In the genomic region with DNA sequence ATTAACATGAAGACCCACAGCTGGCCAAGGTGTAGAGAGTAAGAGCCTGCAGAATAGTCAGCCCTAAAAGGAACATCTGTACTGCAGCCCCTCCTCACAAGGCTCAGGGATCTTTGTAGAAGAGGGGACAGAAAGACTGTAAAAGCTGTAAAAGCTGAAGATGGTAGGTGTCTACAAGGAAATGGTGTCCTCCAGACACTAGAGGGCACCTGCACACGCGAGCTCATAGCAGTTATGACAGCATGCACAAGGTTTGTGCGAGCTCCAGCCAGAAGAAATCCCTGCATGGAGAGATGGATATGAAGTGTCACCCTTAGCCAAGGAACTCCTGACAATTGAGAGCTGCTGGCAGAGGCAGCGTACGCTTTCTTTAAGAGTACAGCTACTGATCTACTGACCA, we compare ENCODE assay signal across 11 mouse cellular contexts. TPM values are rescaled to one million over a fixed set of nuclear protein-coding genes. Genes with fewer than 3 reads are reported as not detected.
DNase-seq lines count a peak whose midpoint lies in the region; ATAC-seq and TF ChIP-seq lines count a peak whose summit lies in the region.
"Had no signal": no experiment of that assay in that cellular context is flagged by ENCODE, and none has a peak within 500 bp of the region (broad histone marks: within the 10 kb centered on the region; RNA-seq: fewer than 3 reads in every experiment).

No protein-coding gene starts in this region.

- H3K27ac ChIP-seq in forebrain, postnatal 0 days (ENCODE audit: low read depth, low read length): no peak overlapping the region
- H3K27ac ChIP-seq in forebrain, embryonic 12.5 days: no peak overlapping the region
- H3K27ac ChIP-seq in lung, embryonic 14.5 days (ENCODE audit: low read depth): no peak overlapping the region
- H3K27ac ChIP-seq in ES-Bruce4 (ENCODE audit: insufficient read depth, low read length): no peak overlapping the region
- H3K27ac ChIP-seq in liver, embryonic 14.5 days: no peak overlapping the region
- H3K27ac ChIP-seq: hindbrain, embryonic 10.5 days; liver, embryonic 15.5 days had no signal

- no peak overlapping the region for H3K4me3 ChIP-seq in forebrain, postnatal 0 days (ENCODE audit: low read depth, low read length)
- H3K4me3 ChIP-seq in forebrain, embryonic 12.5 days (replicated peaks): no peak overlapping the region
- H3K4me3 ChIP-seq in lung, embryonic 14.5 days (ENCODE audit: low read depth, low read length): no peak overlapping the region
- H3K4me3 ChIP-seq in ES-Bruce4 (ENCODE audit: low read depth, low read length): no peak overlapping the region
- no peak overlapping the region for H3K4me3 ChIP-seq in liver, embryonic 14.5 days (ENCODE audit: insufficient read depth in 1 of 2, low read depth in 2 of 2, low read length in 2 of 2)
- H3K4me3 ChIP-seq: hindbrain, embryonic 10.5 days; liver, embryonic 15.5 days had no signal

- no peak overlapping the region for H3K9ac ChIP-seq in forebrain, postnatal 0 days
- no peak overlapping the region for H3K9ac ChIP-seq in forebrain, embryonic 12.5 days
- H3K9ac ChIP-seq in lung, embryonic 14.5 days: no peak overlapping the region
- H3K9ac ChIP-seq in ES-Bruce4 (ENCODE audit: low read depth, poor library complexity, severe bottlenecking): no peak overlapping the region
- H3K9ac ChIP-seq in liver, embryonic 14.5 days (replicated peaks): no peak overlapping the region
- H3K9ac ChIP-seq: liver, embryonic 15.5 days had no signal

- no peak for ATAC-seq in forebrain, postnatal 0 days
- ATAC-seq in forebrain, embryonic 12.5 days (ENCODE audit: low FRiP score): no peak
- ATAC-seq in lung, embryonic 14.5 days (ENCODE audit: insufficient read depth): no peak
- ATAC-seq in liver, embryonic 14.5 days (ENCODE audit: insufficient read depth): no peak

- no peak for TF ChIP-seq POLR2A in ES-Bruce4 (IDR thresholded peaks at IDR 0.05; ENCODE audit: insufficient read depth, low read length)

- intact Hi-C loops in left cerebral cortex, postnatal 14 days (cut with DNase I): no loop called here

- H3K36me3 ChIP-seq in forebrain, postnatal 0 days (ENCODE audit: insufficient read depth): no peaks in the 10 kb centered on the region
- H3K36me3 ChIP-seq in forebrain, embryonic 12.5 days (replicated peaks): no peaks in the 10 kb centered on the region
- H3K36me3 ChIP-seq in lung, embryonic 14.5 days (ENCODE audit: insufficient read depth): no peaks in the 10 kb centered on the region
- H3K36me3 ChIP-seq in ES-Bruce4 (ENCODE audit: control insufficient read depth, insufficient read depth, low read length, poor library complexity, severe bottlenecking): no peaks in the 10 kb centered on the region
- H3K36me3 ChIP-seq in liver, embryonic 14.5 days (replicated peaks; ENCODE audit: control insufficient read depth, insufficient read depth, low read depth): no peaks in the 10 kb centered on the region
- H3K36me3 ChIP-seq: hindbrain, embryonic 10.5 days; liver, embryonic 15.5 days had no signal

- H3K27me3 ChIP-seq in forebrain, postnatal 0 days (ENCODE audit: insufficient read depth, low read length): no peaks in the 10 kb centered on the region
- H3K27me3 ChIP-seq in forebrain, embryonic 12.5 days: 0 out of 2 replicates have a peak, but pooled peaks cover 4% of the 10 kb centered on the region
- no peaks in the 10 kb centered on the region for H3K27me3 ChIP-seq in lung, embryonic 14.5 days (ENCODE audit: insufficient read depth, low read length)
- no peaks in the 10 kb centered on the region for H3K27me3 ChIP-seq in ES-Bruce4 (ENCODE audit: control insufficient read depth, insufficient read depth, low read length, poor library complexity, severe bottlenecking)
- H3K27me3 ChIP-seq in liver, embryonic 14.5 days (ENCODE audit: control insufficient read depth, insufficient read depth, low read length): no peaks in the 10 kb centered on the region
- H3K27me3 ChIP-seq: liver, embryonic 15.5 days had no signal

- DNase-seq in forebrain, postnatal 0 days: no peak
- peak; percentile 36 for DNase-seq in lung, embryonic 14.5 days
- no peak for DNase-seq in lung, postnatal 14 days
- DNase-seq in liver, embryonic 14.5 days (ENCODE audit: low read depth in 3 of 3, low spot score in 3 of 3): no peak
- DNase-seq in left cerebral cortex, postnatal 14 days (ENCODE audit: low spot score in 2 of 2): no peak
- DNase-seq in cerebellum, postnatal 14 days: no peak
- DNase-seq: thymus, adult 18-20 months had no signal

- WGBS in forebrain, postnatal 0 days: 58% methylated on average over 5 of the region's 5 CpGs
- WGBS in forebrain, embryonic 12.5 days: 59% methylated on average over 5 of the region's 5 CpGs
- WGBS in lung, embryonic 14.5 days: 54% methylated on average over 5 of the region's 5 CpGs
- WGBS in liver, embryonic 14.5 days (ENCODE audit: insufficient replicate concordance): 35% methylated on average over 5 of the region's 5 CpGs

- no peaks in the 10 kb centered on the region for H3K9me3 ChIP-seq in forebrain, postnatal 0 days (ENCODE audit: low read length)
- no peaks in the 10 kb centered on the region for H3K9me3 ChIP-seq in forebrain, embryonic 12.5 days
- H3K9me3 ChIP-seq in lung, embryonic 14.5 days (ENCODE audit: low read depth, low read length): no peaks in the 10 kb centered on the region
- no peaks in the 10 kb centered on the region for H3K9me3 ChIP-seq in ES-Bruce4 (replicated peaks; ENCODE audit: control insufficient read depth, insufficient read depth, low read length, poor library complexity, severe bottlenecking)
- no peaks in the 10 kb centered on the region for H3K9me3 ChIP-seq in liver, embryonic 14.5 days (ENCODE audit: control insufficient read depth, low read length)
- H3K9me3 ChIP-seq: hindbrain, embryonic 10.5 days; liver, embryonic 15.5 days had no signal

- H3K4me1 ChIP-seq in forebrain, postnatal 0 days (ENCODE audit: insufficient read depth): no peaks in the 10 kb centered on the region
- no peaks in the 10 kb centered on the region for H3K4me1 ChIP-seq in forebrain, embryonic 12.5 days
- no peaks in the 10 kb centered on the region for H3K4me1 ChIP-seq in lung, embryonic 14.5 days (ENCODE audit: insufficient read depth)
- no peaks in the 10 kb centered on the region for H3K4me1 ChIP-seq in ES-Bruce4 (ENCODE audit: control insufficient read depth, insufficient read depth, low read length)
- H3K4me1 ChIP-seq in liver, embryonic 14.5 days (replicated peaks; ENCODE audit: control insufficient read depth in 2 of 2, insufficient read depth in 2 of 2, low read length in 1 of 2): no peaks in the 10 kb centered on the region
- H3K4me1 ChIP-seq: liver, embryonic 15.5 days had no signal

- H3K4me2 ChIP-seq in forebrain, postnatal 0 days (ENCODE audit: low read depth): no peak overlapping the region
- H3K4me2 ChIP-seq in forebrain, embryonic 12.5 days: no peak overlapping the region
- H3K4me2 ChIP-seq in lung, embryonic 14.5 days: no peak overlapping the region
- H3K4me2 ChIP-seq in liver, embryonic 14.5 days (ENCODE audit: low read depth): no peak overlapping the region
- H3K4me2 ChIP-seq: liver, embryonic 15.5 days had no signal

- no peak for TF ChIP-seq EP300 in ES-Bruce4 (IDR thresholded peaks at IDR 0.05; ENCODE audit: insufficient read depth, low read depth, low read length)
- TF ChIP-seq EP300 in liver, embryonic 14.5 days (IDR thresholded peaks at IDR 0.05; ENCODE audit: low read depth): no peak

- TF ChIP-seq CTCF in forebrain, postnatal 0 days (IDR thresholded peaks at IDR 0.05; ENCODE audit: low read depth): 0 out of 2 replicates have a peak, but pooled peaks have one; percentile 17
- TF ChIP-seq CTCF in lung, embryonic 14.5 days (IDR thresholded peaks at IDR 0.05; ENCODE audit: low read depth): peak; percentile 39
- peak; percentile 39 for TF ChIP-seq CTCF in ES-Bruce4 (IDR thresholded peaks at IDR 0.05; ENCODE audit: low read depth, low read length)
- TF ChIP-seq CTCF in liver, embryonic 14.5 days (IDR thresholded peaks at IDR 0.05; ENCODE audit: low read depth): peak; percentile 37

RNA-seq across cellular contexts. Expression of gene Gnl3l, which starts 56.4 kb away (rescaled TPM):
- total RNA-seq in forebrain, postnatal 0 days (2014; rRNA removed): 151 and 179 TPM in 2 replicates
- 78.4 and 98.6 TPM in 2 replicates for polyA plus RNA-seq in forebrain, postnatal 0 days (2015; fragmentation: Nextera tagmentation; extraction: Ambion mirVana)
- 51.5 and 56.8 TPM in 2 replicates for polyA plus RNA-seq in forebrain, embryonic 12.5 days (2016; fragmentation: Nextera tagmentation; extraction: Ambion mirVana)
- polyA plus RNA-seq in lung, embryonic 14.5 days (2014; fragmentation: Nextera tagmentation; extraction: Ambion mirVana): 27.0 and 29.4 TPM in 2 replicates
- polyA plus RNA-seq in ES-Bruce4 (2011; ENCODE audit: insufficient read depth, insufficient read length, low read depth, missing spikeins): 146 and 153 TPM in 2 replicates
- 4.2 and 5.4 TPM in 2 replicates for polyA plus RNA-seq in liver, embryonic 14.5 days (2012; rRNA removed)
- 10.3 and 11.6 TPM in 2 replicates for polyA plus RNA-seq in liver, embryonic 14.5 days (2014; fragmentation: Nextera tagmentation; extraction: Ambion mirVana)
- 100 to 1,000 TPM; 206 to 207 TPM for total RNA-seq in left cerebral cortex, postnatal 14 days (2021)
